Mouse (Mus musculus): ENCODE results near the gene Ltb4r2.
A peak's percentile ranks its signal among the peaks of the same experiment; 100 is the strongest.

Gene Ltb4r2

DNA sequence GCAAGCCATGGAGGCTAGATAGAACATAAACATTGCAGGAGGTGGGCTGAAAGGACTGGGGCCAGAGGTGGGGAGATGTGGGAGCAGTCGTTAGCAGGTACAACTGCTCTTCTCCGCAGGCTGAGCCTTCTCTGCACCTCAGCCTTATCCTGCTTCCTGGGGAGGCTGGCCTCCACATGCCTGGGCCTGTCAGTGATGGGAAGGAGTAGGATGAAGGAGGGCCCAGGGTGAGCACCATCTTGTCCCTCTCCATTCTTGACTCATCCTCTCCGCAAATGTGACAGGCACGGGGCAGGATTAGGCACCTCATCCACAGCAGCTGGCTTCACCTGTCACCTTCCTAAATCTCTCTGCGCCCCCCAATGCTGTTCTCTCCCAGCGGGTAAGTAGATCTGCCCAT is at the start of gene Ltb4r2:
Gene Ltb4r2, plus strand, starts transcription at position 266 of the 400 bp plus-strand sequence.
- DNase-seq (ENCODE audit: low read depth, low spot score), result no peak

DNA sequence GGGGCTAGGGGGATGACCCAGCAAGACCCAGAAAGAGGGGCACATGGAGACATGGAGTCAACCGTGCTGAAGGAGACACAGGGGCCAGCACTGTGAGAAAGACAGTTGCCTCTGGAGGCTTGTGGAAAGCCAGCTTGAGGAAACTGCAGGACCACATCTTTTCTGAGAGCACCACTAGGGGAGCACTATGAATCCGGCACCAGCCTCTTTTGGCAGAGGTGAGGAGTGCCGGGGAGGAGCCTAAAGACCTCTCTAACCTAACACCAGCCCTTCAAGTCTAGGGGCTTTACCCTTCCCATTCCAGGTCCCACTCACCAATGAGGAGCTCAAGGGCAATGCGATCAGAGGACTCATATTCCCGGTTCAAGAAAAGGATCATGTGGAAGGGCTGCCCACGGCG is 49.4 kb upstream of the Ltb4r2 start:
- no peak for DNase-seq (ENCODE audit: low read depth, low spot score)

DNA sequence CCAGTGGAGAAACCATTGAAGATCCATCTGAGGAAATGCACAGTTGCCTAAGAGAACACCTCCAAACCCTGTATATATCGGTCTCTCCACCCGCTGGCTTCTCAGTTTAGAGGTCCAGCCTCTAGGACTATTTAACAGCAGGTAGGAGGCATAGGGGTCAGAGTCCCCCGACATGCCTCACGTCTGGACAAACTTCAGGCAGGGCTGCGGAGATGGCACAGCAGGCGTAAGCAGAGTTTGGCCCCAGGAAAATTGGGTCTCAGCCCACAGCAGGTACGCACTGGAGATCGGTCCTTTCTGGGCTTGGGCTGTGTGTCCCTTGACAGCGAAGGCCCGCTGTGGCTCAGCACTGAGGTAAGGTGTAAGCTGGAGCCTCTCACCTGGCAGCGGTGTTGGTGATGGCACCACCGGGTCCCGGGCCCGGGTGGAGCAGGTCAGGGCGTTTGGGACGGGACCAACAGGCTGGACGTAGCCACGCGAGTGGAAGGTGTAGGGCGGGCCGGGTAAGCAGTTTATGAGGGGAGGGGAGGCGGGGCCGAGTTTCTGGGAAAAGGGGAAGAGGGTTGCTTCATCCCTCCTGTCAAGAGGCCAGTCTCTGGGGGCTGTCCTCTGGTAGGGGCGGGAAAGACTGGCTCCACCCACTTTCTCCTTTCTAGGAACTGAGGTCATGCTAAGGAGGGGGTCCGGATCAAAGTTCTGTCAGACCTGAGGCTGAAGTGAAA is 48.1 kb upstream of the Ltb4r2 start:
- no peak for DNase-seq (ENCODE audit: low read depth, low spot score)

DNA sequence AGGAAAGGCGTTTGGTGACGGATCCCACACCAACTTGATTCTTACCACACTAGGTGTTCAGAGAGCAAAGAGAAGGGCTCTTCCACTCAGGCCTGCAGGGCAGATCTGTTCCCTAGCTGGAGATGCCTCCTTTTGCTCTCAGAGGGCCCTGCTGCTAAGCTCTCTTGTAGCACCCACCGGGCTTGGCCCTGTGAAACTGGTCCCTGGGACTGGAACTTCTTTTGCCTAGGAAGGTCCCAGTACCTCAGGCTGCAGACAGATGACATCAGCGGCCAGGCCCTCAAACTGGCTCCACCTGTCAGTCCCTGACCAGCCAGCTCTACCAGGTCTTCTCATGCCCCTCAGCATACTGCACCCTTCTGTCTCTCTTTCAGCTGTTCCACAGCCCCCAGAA is 47.5 kb upstream of the Ltb4r2 start, which contains the start of gene Tgm1:
Gene Tgm1, minus strand, starts transcription at position 198 of the 394 bp plus-strand sequence.
- no peak for DNase-seq (ENCODE audit: low read depth, low spot score)

DNA sequence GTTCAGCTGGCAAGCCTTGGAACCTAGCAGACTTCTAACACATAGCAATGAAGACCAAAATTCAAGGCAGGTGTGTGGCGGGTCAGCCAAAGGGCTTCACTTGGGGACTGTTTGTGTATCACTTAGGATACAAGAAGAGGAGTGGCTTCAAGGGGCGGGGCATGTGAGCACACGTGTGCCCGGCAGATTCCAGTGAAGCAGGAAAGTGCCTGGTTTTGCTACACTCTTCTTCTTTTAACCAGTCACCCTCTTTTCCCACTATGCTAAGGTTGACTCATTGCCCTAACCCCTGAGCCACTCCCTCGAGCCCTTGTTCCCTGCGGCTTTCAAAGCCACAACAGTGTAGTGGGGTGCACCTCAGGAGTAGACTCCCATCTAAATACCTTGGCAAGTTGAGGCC is 46.3 kb upstream of the Ltb4r2 start:
- DNase-seq (ENCODE audit: low read depth, low spot score), result peak; percentile 33

DNA sequence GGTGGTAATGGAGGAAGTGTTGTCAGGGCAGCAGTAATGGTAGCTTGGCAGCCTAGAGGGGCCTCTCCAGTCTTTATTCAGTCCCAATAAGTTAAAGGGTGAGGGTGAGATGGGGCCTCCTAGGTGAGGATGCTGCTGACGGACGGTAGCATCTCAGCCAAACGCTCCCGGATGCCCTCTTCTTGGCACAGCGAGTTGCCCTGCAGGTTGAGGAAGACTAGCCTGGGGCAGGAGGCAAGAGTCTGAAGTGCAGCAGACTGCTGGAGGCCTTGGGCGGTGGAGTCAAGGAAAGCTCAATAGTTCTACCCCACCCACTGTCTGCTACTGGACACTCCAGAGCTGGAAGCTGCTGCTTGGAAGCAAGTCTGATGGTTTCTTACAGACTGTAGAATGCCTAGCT is 45.0 kb upstream of the Ltb4r2 start:
- DNase-seq (ENCODE audit: low read depth, low spot score), result no peak

DNA sequence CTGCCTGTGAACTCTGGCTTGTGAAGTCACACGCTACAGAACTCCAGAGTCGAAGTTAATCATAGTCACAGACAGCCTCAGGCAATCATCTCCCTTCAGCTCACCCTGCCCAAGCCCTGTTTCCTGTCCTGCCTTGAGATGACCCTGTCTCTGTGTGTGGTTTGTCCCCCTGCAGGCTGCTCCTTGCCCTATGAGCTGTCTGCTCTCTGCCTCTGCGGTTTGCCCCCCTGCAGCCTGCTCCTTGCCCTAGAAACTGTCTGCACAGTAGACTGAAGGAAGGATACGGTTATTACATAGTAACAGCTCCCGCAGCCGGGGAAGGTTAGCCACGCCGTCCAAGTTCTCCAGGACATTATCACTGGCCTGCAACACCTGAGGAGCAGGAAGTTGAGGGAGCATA is 44.3 kb upstream of the Ltb4r2 start:
- no peak for DNase-seq (ENCODE audit: low read depth, low spot score)

DNA sequence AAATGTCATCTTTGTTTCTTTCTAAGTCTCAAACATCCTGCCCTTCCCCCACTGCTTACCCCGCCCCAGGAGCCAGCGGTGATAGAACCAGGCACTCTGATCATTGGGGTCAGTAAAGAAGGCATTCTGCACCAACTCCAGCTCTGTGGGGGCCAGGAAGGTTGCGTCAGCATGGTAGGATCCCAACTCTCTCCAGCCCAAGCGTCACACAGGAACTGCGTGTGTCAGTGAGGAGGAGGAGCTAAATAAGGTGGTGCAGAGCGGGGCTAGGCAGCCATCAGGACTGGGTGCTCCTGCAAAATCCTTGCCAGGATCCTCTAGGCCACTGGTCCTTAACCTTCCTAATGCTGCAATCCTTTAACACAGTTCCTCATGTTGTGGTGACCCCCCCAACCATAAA is 41.5 kb upstream of the Ltb4r2 start:
- DNase-seq (ENCODE audit: low read depth, low spot score), result no peak

DNA sequence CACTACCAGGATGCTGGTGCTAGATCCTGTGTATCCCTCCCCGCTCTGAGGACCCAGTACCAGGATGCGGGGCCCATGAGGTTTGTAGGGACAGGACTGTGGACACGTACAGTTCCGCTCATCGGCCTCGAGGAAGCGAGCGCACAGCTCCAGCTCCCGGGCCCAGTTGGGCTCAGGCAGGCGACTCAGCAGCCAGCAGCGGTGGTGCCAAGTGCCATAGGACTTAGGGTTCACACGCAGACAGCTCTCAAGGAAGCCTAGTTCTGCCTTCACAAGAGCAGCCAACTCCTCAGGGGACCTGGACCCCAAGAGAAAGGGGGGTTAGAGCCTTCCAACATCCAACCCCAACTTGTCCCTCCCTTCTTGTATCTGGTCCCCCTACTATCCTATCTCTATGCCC is 40.6 kb upstream of the Ltb4r2 start:
- no peak for DNase-seq (ENCODE audit: low read depth, low spot score)

DNA sequence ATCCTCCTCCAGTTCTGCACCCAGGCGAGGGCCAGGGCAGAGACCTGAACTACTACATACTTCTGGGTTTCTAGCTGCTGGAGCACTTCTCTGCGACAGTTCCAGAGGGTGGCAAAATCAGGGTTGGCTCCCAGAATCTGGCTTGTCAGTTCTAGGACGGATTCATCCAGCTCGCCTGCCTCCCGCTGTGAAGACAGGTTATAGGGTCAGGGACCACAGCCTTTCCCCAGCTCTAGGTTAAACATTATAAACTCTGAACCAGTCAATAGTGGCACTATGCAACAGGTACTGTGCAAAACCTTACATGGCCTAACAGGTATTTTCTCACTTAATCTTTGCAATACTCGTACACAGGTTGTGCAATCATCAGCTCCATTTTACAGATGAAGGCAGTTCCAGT is 40.2 kb upstream of the Ltb4r2 start:
- DNase-seq (ENCODE audit: low read depth, low spot score), result no peak

DNA sequence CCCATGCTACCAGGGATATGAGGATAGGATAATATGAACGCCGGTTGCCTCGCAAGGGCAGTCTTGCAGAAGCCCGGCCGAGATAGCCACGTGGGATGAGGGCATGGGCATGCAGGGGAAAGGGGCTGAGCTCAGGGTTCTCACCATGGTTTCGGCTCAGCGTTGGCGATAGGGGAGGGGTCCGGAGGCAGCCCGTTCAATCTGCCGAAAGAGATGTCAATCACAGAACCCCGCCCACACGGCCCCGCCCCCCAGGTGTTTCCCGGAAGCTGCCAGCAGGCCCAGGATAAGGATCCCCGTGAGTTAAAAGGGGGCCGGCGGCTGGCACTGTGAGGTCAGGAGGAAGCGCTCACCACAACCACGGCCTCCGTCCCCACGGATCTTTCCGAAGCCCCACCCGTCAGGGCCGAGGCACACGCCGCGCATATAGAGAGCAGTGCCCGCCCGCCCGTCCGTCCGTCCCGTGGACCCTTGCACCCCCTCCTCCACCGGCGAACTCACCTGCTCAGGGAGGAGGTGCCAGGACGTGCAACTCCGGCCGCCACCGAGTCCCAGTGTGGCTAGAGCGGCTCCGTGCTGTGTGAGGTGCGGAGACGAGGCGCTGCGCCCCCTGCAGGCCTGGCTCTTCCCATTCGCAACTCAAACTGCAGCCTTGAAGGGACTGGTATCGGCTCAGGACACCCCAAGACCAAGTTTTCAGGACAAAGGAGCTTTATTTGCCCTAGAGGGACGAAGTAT is 39.4 kb upstream of the Ltb4r2 start, which contains the start of gene Rabggta:
Gene Rabggta, minus strand, starts transcription at position 564 of the 738 bp plus-strand sequence.
- peak; percentile 85 for DNase-seq (ENCODE audit: low read depth, low spot score)

DNA sequence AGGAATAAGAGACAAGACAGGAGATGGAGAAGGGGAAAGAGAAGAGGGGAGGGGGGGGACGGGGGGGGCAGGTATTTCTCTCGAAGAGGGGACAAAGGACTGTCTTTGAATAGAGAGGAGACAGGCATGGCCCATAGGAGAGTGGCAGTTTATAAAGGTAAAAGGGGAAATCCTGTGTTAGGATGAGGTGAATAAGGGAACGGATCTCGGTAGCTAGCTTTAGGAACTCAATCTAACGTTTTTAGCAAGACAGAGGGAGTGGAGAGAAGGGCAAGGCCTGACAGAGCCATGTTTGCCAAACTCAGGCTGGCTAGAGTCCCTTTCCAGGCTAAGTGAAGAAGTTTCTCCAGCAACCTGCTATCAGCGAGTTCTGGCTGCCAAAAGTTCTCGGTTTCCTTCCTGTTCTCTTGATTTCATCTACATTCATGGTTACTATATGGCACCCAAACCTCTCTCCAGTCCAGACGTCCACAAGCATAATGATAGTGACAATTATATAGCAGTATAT is 38.7 kb upstream of the Ltb4r2 start:
- DNase-seq (ENCODE audit: low read depth, low spot score), result no peak

DNA sequence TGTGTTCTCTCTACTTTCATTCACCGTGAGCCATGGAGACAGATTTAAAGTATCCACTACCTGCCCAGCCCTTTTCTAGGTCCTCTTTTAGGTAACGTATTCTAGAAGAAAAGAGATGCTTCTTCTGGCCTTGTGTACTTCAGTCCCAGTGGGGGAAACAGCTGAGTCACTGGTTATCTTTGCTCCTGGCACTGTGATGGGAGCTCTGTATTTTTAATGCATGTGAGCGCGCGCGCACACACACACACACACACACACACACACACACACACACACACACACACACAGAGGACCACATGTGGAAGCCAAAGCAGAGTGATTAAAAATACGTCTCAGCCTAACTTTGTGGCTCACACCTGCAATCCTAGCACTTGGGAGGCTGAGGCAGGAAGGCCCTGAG is 37.8 kb upstream of the Ltb4r2 start:
- DNase-seq (ENCODE audit: low read depth, low spot score), result no peak

DNA sequence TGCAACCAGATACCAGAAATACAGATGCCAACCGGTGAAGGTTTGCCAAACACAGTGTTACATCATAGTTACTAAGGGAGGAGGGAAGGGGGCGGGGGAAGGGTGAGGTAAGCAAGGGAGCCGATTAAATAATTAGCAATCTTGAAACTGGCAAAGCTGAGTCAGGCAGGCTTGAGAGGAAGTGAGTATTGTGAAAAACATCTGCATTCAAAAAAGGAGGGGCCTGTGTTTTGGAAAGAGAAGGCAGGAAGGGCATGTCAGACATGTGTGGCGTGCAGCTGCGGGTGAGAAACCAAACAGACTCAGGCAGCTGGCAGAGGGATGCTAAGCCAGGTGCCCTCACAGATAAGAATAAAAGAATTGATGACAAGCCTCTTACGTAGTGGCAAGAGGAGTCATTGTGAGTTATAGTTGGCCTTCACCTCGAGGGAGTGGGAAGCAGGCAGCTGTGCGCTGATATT is 36.8 kb upstream of the Ltb4r2 start:
- peak; percentile 83 for DNase-seq (ENCODE audit: low read depth, low spot score)

DNA sequence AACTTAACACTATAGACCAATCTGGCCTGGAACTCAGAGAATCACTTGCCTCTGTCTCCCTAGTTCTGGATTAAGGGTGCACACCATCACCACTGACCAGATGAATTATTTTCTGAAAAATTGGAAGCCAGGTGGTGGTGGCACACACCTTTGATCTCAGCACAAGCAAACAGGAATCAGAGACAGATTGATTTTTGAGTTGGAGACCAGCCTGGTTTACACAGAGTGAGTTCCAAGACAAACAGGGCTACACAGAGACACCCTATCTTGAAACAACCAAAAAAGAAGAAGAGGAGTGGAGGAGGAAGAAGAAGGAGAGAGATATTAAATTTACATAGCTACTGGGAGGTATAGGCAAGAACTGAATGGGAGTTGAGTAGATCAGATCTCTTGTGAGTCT is 35.0 kb upstream of the Ltb4r2 start:
- DNase-seq (ENCODE audit: low read depth, low spot score), result no peak

DNA sequence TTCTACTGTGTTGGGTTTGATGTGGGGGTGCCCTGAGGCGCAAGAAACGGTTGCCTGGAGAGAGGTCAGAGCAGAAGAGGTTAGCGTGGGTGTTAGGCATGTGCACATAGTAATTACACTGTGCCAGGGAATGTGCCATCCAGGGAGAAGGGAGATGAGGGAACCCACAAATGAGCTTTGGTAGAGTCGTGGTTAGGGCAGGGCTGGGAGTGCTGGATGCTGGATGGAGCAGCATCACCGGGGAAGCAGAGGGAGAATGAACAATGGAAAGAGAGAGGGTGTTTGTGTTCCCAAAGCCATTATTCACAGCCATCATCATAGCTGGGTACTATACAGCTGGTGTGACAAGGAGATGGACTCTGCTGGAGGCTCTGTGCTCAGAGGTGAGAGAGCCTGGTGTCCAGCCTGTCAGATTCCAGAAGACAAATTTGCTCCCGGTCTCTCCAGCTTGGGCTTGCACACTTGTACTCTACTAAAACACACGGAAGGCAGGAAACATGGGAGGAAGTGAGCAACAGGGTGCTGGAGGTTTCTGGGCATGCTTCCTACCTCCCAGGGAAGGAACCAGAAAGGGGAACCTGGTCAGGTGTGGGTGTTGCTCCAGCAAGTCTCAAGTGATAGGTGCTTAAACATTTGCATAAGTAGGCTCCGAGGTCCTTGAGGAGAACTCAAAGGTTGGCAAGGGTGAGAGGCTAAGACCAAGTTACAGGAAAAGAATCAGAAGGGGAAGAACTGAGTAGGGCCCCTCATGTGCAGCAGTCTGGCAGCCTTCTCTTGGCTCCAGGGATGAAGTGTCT is 33.1 kb upstream of the Ltb4r2 start:
- DNase-seq (ENCODE audit: low read depth, low spot score), result no peak

DNA sequence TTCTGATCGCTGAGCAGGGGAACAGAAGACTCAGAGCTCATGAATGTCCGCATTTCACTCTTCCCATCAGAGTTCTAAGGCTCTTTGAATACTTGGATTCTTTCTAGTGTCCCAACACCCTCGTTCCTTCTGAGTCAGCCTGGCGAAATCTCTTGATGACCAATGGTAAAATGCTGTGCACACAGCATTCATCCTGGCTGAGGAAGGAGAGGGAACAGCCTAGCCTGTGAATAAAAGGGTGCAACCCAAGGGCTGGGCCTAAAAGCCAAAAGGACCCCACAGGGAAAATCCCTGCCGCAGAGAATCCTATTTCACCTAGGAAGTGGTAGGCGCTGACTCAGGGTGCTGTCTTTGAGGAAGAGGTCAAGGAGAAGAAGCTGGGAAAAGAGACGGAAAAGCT is 31.1 kb upstream of the Ltb4r2 start:
- peak; percentile 28 for DNase-seq (ENCODE audit: low read depth, low spot score)

DNA sequence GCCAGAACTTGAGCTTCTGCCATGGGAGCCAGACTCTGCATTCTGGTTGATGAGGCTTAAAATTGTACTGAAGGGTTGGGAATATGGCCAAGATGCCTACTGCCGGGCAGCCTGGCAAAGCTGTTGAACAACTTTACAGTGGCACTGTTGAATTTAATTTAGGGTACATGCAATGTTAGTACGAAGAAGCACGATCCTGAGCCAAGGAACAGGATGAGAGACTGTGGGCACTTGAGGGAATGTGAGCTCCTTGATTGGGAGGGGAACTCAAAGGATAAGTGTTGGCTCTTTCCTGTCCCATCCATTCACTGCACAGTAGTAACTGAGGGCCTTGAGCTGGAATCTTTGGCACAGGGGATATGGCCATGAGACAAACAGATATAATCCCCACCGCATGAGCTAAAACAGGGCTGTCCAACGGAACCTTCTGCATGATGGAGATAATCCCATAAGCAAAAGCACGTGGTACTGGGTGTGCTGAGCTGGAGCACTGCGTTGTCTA is 30.6 kb upstream of the Ltb4r2 start:
- DNase-seq (ENCODE audit: low read depth, low spot score), result no peak

DNA sequence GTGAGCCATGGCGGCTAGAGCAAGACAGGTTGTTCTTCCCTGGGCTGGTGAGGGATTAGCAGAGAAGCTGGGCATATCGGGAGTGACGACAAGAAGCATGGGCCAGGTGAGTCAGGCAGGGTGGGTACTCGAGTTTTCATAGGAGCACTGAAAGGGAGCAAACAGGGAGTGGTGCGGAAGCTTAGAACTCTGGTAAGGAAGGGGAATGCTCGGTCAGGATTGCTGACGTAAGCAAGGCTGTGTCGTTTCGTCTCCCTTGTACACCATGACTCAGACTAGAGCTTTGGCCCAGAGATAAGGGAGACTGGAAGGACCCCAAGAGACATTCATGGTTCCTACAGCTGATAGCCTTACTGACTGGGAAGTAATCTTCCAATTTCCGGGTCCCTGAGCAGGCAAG is 27.3 kb upstream of the Ltb4r2 start:
- no peak for DNase-seq (ENCODE audit: low read depth, low spot score)

DNA sequence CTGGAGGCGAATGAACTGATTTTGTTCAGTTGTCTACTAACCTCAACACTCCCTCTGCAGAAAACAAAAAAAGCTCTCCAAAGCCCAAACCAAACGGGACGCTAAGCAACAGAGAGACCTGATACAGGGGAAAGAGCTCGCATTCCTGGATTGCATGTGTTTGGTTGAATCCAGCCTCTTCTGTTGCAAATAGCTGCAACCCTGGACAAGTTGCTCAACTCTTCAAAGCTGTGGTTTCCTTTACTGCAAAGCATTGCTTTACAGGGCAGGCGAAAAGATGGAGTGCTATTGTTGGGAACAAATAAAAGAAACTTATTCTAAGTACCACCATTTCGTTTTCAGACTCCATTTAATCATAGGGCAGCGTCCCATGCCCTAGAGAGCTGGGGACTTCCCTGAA is 26.4 kb upstream of the Ltb4r2 start:
- DNase-seq (ENCODE audit: low read depth, low spot score), result no peak

DNA sequence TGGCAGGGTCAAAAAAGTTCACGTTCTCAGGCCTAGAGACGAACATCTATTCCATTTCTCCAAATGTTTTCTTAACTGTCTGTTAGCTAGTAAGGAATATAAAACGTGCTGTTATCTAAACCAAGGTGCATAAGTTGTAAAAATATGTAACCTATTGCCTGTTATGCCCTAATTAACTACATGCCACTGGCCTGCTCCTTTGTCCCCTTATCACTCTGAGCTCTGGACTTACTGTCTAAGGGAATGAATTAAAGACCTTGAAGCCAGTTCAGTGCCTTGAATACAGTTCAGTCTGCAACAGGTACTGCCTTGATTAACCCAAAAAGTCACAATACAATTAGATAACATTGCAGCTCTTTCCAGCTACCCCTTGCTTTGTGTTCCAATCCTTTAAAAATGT is 25.9 kb upstream of the Ltb4r2 start:
- no peak for DNase-seq (ENCODE audit: low read depth, low spot score)

DNA sequence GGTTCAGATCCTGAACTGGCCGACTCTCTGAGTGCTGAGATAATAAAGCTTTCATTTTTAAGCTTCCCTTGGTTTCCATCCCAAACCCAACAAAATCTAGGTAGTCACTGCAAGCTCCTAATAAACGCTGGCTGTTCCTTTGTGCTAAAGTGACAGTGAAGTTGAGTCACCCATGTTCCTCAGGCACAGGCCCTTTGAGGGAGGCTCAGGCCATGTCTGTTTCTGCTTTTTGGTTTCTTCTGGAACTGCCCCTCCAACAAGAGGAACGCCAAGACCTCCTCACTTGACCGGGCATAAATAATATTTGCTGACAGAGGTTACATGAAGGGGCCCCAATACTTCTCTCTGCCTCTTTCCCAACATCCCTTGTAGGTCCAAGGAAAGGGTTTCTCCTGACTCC is 25.5 kb upstream of the Ltb4r2 start:
- DNase-seq (ENCODE audit: low read depth, low spot score), result no peak
